Mouse (Mus musculus) small intestine, adult 2 months (tissue): Measurements from ENCODE around the gene Ptprk.

ENCODE experiments used
- CTCF ChIP-seq: fragments of 200-500 bp; IDR thresholded peaks from 2 replicates; pipeline ENCODE4 v1.5.1; 2012; ENCODE audit warnings: low read depth, mild to moderate bottlenecking, control low read depth, inconsistent platforms, low read length, moderate library complexity, mixed read lengths; ENCODE audit not compliant: insufficient replicate concordance, insufficient read length; ENCODE audit errors: extremely low read depth
- POLR2A ChIP-seq: fragments of 200-500 bp; IDR thresholded peaks from 2 replicates; pipeline ENCODE4 v1.6.1; 2012; ENCODE audit warnings: low read depth, mild to moderate bottlenecking, control low read depth, inconsistent platforms, low read length, moderate library complexity

DNA sequence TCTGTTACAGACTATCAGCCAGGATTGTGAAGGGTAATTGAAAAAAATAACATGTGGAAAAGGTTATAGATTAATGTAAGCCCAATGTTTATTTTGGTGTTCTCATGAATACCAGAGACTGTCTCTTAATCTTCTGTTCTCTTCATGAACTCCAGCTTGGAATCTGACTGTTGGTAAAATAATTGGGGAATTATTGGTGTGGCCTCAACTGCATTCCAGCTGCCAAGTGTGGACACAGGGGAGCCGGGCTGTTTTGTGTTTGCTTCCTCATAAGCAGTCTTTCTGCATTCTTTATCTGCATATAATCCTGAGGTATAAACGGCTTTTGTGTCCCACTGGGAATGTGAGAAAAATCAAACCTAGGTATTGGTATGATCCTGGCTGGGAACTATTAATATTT is 29.3 kb downstream of the Ptprk start:
- TF ChIP-seq CTCF (no peak), POLR2A (no peak)
